Mouse (Mus musculus) lung, postnatal 0 days (tissue): ENCODE measurements around the gene Gm7138.
"Not testable (repeated sequence)": the region's sequence is repeated elsewhere in the genome, so short reads cannot be mapped to it uniquely, and the experiment has no call there.

Experiments used
- CTCF ChIP-seq: IDR thresholded peaks from 2 replicates; pipeline ENCODE4 v1.5.1; 2016; ENCODE audit warnings: antibody characterized with exemption, mild to moderate bottlenecking
- EP300 ChIP-seq: IDR thresholded peaks from 2 replicates; pipeline ENCODE4 v1.6.1; 2016; ENCODE audit warnings: antibody characterized with exemption, mild to moderate bottlenecking, control low read depth

DNA sequence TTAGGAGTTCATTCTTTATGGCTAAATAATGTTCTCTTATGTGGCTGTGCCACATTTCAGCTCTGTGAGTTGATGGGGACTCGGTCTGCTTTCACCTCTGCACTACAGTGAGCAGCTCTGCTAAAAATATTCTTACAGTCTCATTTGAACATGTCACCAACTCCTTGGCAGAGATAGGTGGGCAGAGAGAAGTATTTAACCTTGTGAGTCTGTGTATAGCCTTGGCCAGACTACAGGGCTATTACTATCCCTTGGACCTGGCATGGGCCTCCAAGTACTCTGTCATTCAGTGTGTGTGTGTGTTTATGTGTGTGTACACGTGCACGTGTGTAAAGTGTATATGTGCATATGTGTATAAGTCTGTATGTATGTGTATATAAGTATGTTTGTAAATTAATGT, 6.7 kb upstream of the Gm7138 start:
- not testable (repeated sequence) for TF ChIP-seq CTCF, EP300
